Mouse (Mus musculus) urinary bladder, postnatal 4 days (tissue): ENCODE results near the gene Tpsg1.

ENCODE experiments used
- DNase-seq, 2 experiments: peaks; one replicate each; pipeline ENCODE4 v3.0.0; 2021 to 2022; ENCODE audit warnings: low spot score in 2 of 2

Gene Tpsg1

DNA sequence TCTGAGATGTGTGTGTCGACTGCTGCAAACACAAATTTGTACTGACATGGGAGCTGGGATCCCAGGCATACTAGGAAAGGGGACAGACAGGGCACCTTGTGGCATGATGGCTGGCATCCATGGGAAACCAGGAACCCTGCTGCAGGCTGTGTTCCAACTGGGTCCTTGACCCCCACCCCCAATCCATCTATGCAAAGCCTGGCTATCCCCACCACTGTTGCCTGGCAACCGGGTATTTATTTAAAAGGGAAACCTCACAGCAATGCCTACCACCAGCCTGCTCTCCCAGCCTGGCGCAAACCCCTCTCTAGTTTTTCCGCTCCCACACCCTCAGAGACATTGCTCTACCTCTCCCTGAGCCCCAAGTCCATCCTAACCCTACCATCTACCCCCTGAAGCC is 38.3 kb downstream of the Tpsg1 start:
- no peak for DNase-seq

DNA sequence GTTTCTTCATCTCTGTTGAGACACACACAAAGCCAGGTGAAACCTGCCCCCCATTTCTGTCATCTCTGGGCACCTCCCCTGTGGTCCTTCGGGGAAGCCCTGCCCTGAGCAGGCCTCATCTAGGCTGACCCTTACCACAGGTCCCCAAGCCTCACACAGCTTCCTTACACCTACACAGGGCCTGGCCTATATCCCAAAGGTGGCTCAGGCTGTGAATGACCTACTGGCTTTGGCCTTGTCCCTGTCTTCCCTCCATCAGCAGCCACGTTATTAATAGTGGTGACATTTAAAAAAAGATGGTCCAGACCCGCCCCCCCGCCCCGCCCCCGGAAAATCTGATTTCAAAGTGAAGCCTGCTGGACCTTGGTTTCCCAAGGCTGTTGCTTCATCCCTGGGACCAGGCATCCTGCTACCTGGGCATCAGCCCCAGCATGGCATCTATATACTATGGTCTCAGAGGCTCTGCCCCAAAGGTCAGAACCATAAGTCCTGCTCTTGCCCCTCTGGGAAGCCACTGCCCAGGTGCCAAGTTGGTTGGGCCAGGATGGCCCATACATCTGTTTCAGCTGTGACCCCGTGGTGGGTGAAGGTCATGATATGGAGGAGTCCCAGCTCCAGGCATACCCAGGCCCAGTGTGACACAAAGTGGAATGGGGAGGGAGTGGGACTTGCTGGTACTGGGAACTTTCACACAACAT is 39.4 kb downstream of the Tpsg1 start:
- DNase-seq, result no peak

DNA sequence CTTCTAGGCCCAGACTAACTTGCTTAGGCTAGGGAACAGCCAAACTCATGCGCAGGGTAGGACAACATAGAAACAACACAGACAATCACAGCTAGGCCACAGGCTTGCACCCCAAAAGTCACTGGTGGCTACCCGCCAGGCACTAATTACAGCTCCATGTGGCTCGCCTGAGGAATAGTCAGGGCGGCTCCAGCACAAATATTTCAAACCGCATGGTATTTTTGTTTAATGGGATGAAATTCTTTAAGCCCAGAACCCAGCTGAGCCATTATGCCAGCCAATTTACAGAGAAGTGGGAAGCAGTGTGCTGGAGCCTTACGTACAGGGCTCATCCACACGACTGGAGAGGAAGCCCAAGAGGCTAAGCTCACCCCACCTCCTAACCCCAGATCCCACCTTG is 40.5 kb downstream of the Tpsg1 start:
- no peak for DNase-seq

DNA sequence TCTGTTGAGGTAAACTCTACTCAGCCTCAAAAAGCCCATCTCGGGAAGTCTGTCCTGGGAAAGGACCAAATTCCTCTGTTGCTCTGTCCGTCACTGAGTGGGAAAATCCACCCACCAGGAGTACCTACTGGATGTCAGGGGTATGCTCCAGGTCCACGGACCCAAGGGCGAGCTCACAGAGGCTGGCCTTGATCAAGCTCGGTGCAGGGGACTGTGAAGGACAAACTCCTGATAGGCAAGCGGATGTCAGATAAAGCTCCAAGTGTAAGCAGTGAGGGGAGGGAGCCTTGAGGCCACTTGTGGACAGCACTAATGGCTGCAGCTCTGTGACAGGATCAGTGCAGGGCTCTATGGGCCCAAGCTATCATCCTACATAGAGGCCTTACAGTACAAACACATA is 41.1 kb downstream of the Tpsg1 start:
- no peak for DNase-seq

DNA sequence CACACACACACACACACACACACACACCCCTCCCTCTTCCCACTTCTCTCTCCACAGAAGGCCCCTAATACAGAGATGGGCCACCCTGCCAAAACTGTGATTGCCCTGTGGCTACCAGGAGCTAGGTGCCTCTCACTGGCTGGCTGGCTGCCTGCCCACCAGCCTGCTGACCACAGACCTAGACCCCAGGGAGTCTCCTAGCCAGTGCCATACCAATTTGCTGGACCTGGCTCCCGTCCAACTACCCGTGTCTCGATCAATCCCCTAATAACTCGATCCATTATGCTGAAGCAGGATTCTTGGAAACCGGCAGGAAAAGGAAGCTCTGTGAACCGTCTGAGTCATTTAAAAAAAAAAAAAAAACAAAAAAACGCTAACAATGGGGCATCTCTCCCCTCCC is 41.7 kb downstream of the Tpsg1 start:
- no peak for DNase-seq

DNA sequence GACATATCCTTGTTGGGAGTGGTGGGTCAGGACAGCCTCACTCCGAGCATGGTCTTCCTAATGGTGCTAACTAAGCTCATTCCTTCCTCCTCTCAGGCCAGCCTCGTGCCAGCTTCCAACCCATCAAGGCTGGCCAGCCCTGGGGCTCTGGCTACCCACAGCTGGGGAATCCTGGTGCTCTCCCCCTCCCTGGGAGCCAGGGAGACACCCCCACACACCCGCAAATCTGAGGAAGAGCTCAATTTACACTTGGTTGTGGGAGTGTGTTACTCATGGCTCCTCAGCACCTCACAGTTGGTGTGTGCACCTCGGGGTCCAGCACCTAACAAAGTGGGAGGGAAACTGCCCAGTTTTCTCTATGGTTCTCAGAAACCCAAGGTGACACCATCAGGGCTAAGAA is 42.2 kb downstream of the Tpsg1 start:
- DNase-seq, result no peak

DNA sequence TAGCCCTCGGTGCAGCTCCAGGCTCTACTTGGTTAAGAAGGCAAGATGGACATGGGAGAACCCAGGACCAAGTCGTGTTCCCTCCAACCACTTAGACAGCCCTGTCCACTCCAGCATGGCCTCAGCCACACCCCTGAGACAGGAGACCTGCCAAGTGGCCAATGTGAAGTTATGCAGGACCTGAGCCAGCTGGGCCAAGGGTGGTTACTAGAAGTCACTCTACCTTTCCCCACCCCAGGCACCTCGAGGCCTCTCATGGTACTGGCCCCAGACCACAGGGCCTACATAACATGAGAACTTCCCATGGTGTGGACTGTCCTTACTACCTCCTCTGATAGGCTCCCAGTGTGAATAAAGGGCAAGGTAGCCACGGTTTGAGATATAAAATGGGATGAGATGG is 45.1 kb downstream of the Tpsg1 start:
- DNase-seq, result no peak

DNA sequence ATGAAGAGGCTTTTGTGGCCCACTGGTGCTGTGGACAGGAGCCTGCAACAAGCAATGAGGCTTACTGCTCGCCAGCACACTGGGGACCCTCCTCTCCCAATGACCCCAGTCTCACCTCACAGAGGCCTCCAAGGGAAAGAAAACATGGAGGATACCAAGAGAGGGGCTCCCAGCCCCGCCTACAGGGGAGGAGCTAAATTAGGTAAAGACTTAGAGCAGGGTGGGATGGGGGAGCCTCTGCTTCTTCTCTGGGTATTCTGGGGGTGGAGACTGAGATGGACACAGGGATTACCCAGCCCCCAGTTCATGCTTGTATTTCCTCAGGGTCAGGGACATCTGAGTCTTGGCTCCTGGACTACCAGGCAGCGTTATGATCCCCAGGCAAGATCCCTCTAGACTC is 45.8 kb downstream of the Tpsg1 start:
- no peak for DNase-seq

DNA sequence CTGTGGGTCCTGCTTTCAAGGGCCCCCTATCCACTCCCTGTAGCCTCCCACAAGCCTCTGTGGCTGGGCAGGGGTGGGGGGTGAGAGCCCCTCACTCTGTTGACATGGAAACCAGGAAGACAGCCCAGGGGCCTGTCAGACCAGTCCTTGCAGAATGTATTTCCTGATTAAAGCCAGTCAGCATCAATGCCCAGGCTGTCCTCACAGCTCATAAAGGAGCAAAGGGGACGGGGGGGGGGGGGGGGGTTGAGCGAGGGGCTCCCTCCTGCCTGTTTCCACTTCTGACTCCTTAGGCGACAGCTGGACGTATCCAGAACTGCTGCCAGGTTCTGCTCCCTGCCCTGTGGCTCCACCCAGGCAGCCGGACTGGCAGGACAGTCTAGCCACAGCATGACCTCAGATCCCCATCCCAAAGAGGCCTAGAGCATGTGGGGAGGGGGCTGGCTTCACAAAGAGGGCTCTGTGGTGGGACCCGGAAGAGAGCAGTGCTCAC is 46.4 kb downstream of the Tpsg1 start:
- DNase-seq, result no peak

DNA sequence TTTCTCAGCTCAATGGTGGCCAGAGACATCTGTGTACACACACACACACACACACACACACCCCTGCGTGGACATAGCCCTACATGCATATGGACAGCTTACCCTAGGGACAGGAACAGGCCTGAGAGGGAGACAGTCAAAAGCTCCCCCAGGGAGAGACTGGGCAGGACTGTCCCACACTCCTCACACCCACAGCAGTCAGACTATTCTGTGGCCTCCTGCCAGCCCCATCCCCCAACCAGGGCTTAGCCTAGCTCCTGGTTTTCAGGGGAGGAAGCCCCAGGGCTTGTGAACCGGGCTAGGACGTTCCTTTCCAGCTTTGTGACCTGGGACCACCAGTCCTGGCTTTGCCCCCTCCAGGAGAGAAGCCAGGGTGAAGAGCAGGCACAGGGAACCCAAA is 47.1 kb downstream of the Tpsg1 start:
- no peak for DNase-seq

DNA sequence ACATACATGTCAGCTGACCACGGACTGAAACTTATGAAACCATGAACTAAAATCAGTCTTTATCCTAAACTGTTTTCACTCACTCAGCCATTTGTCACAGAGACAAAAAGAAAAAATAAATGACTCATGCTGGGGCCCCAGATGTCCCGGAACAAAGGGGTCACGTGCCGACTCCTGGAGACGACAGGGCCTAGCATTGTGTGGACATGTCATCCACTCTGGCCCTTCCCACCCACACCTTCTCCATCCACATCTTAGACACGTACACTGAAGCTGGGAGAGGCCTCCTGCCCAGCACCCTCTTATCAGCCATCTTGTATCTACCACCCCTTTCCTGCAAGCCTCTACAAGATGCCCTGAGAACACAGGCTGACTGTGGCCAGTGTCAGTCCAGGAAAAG is 48.9 kb downstream of the Tpsg1 start:
- DNase-seq, result no peak

DNA sequence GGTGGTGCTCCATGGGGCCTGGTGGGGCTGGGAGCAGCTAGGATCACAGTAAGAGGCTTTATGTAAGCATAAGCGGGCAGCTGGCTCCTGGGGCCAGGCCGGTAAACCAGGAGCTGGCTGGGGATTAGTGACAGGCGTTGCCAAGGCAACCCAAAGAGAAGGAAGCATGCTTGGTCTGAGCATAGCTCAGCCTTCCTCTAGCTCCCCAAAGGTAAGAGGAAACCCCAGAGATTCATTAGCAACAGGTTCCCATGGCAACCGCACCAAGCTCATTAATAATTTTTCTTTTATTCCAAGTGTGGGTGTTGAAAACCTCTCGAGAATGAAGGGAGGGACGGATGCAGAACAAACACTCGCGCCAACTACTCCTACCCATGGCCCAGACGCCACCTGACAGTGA is 49.9 kb downstream of the Tpsg1 start:
- DNase-seq, result no peak

DNA sequence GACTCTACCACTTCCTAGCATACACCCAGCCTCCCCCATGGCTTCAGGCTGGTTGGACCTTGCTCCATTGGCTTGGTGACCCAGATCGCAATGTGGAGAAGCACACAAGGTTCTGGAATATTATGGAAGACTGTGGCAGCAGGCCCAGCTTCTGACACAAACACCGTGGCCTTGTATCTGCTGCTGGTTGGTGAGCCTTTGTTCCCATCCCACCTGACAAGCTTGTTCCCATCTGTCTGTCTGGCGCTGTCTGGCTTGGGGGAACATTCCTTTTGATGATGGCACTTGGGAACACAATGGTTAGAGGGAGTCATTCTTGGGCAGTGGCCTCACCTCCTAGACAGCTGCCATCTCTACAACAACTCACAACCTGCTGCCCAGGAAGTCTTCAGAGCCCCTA is 51.9 kb downstream of the Tpsg1 start:
- no peak for DNase-seq
